Mouse (Mus musculus): ENCODE measurements around the gene Tcap. TPM values are rescaled to one million over a fixed set of nuclear protein-coding genes. Genes with fewer than 3 reads are reported as not detected.
A peak's percentile ranks its signal among the peaks of the same experiment; 100 is the strongest.

The Tcap gene
- total and polyA plus RNA-seq, 2 experiments = 0.10 to 3.5 TPM

DNA sequence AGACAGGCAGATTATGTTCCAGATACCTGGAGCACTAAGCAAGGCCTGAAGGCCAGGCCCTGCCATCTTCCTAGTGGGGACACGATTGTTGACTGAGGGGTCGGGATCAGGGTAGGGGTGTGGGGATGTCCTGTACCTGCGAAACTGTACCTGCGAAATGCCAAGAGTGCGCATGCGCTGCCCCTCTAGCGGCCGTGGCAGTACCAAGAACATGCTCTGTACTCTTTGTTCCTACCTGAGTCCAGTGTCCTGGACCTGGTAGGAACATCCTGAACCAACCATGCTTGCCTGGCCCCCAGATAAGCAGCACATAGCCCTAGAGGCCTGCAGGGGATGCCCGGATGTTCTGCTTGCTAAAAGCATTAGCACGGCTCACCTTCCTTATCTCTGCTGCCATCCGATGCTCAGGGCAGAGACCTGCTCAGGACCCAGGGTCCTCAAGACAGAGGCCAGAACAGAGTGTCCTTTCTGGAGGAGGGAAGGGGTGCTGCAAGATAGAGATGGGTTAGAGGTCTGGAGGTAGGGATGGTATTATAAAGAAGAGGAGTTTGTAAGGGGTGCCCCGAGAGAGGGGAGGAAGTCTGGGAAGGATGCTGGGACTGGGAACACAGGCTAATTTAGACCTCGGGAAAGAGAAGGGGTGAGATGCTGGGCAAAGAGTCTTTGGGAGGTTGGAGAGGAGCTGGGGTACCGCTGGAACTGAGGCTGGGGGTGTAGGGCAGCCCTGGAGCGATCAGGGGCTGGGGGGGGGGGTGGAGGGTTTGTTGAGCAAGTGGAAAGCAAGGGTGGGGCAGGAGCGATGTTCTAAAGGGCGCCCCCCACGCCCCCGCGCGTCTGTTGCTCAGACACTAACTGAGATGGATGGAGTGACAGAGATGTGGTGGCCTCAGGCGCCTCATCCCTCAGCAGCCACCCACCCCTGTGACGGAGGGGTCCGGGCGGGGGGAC, 2.3 kb downstream of the Tcap start, which contains the start of gene Pnmt:
Pnmt (plus strand) TSS at position 813 of the 948 bp plus-strand sequence.
- no peaks in the 10 kb centered on the region for H3K36me3 ChIP-seq (ENCODE audit: control insufficient read depth, insufficient read depth, low read length)
- TF ChIP-seq POLR2A (IDR thresholded peaks at IDR 0.05; ENCODE audit: extremely low read depth, insufficient read depth, low read length) = no peak
- TF ChIP-seq CTCF (IDR thresholded peaks at IDR 0.05; ENCODE audit: low read depth, low read length) = no peak
- no peak within 1 kb of the TSS for H3K4me3 ChIP-seq (ENCODE audit: insufficient read depth, low read depth, low read length)
- no peak for DNase-seq (ENCODE audit: extremely low read depth, low read depth, low spot score)
- 57% methylated on average over 25 of the region's 25 CpGs for WGBS
- no peak within 1 kb of the TSS for H3K27ac ChIP-seq (replicated peaks; ENCODE audit: insufficient read depth, low read depth, low read length)
- H3K9ac ChIP-seq (ENCODE audit: low read depth, low read length) = no peak within 1 kb of the TSS
- no peaks in the 10 kb centered on the region; the same call in 1 of the 2 replicates for H3K4me1 ChIP-seq (ENCODE audit: control insufficient read depth, insufficient read depth, low read length)
- H3K79me2 ChIP-seq (ENCODE audit: control insufficient read depth, insufficient read depth, low read length) = no peaks in the 10 kb centered on the region
- H3K27me3 ChIP-seq (ENCODE audit: control insufficient read depth, insufficient read depth, low read length) = 0 out of 2 replicates have a peak, but pooled peaks cover 4% of the 10 kb centered on the region

DNA sequence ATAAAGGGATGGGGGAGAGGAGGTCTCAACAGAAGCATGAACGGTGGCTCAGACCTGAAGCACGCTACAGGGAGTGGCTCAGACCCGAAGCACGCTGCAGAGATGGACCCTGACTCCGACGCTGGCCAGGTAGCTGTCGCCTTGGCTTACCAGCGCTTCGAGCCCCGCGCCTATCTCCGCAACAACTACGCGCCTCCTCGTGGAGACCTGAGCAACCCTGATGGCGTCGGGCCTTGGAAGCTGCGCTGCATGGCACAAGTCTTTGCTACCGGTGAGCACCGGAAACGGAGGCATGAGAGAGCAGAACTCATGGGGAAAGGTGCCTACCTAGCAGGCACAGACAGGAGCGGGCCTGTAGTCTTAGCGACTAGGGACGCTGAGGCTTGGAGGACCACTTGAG, 3.0 kb downstream of the Tcap start:
- TF ChIP-seq CTCF (IDR thresholded peaks at IDR 0.05; ENCODE audit: low read depth, low read length) = no peak
- no peak for TF ChIP-seq POLR2A (IDR thresholded peaks at IDR 0.05; ENCODE audit: extremely low read depth, insufficient read depth, low read length)
- no peak for DNase-seq (ENCODE audit: extremely low read depth, low read depth, low spot score)
- Histone ChIP-seq H3K79me2 (ENCODE audit: control insufficient read depth, insufficient read depth, low read length) (no peaks in the 10 kb centered on the region), H3K27ac (replicated peaks; ENCODE audit: insufficient read depth, low read depth, low read length) (no peak overlapping the region), H3K27me3 (ENCODE audit: control insufficient read depth, insufficient read depth, low read length) (0 out of 2 replicates have a peak, but pooled peaks cover 4% of the 10 kb centered on the region), H3K9ac (ENCODE audit: low read depth, low read length) (no peak overlapping the region), H3K4me3 (ENCODE audit: insufficient read depth, low read depth, low read length) (no peak overlapping the region), H3K4me1 (ENCODE audit: control insufficient read depth, insufficient read depth, low read length) (no peaks in the 10 kb centered on the region; the same call in 1 of the 2 replicates), H3K36me3 (ENCODE audit: control insufficient read depth, insufficient read depth, low read length) (no peaks in the 10 kb centered on the region)
- 20% methylated on average over 24 of the region's 24 CpGs for WGBS

DNA sequence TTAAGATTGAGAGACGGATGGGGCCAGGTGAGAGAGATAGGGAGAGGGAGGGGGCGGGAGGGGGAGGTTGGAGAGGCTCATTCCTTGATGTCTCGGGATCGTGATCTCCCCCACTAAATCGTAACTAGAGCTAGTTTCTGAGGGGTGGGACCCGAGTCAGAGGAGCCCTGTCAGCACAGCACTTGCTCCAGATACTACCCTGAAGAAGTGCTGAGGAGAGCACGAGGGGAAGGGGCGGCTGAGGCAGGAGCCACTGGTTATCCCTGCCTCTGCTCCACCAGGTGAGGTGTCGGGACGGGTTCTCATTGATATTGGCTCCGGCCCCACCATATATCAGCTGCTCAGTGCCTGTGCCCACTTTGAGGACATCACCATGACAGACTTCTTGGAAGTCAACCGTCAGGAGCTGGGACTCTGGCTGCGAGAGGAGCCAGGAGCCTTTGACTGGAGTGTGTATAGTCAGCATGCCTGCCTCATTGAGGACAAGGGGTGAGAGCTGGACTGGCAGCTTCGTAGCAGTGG, 3.5 kb downstream of the Tcap start:
- TF ChIP-seq CTCF (IDR thresholded peaks at IDR 0.05; ENCODE audit: low read depth, low read length) = no peak
- TF ChIP-seq POLR2A (IDR thresholded peaks at IDR 0.05; ENCODE audit: extremely low read depth, insufficient read depth, low read length) = no peak
- H3K9ac ChIP-seq (ENCODE audit: low read depth, low read length) = no peak overlapping the region
- H3K4me3 ChIP-seq (ENCODE audit: insufficient read depth, low read depth, low read length) = no peak overlapping the region
- H3K4me1 ChIP-seq (ENCODE audit: control insufficient read depth, insufficient read depth, low read length) = no peaks in the 10 kb centered on the region; the same call in 1 of the 2 replicates
- no peak for DNase-seq (ENCODE audit: extremely low read depth, low read depth, low spot score)
- 0 out of 2 replicates have a peak, but pooled peaks cover 4% of the 10 kb centered on the region for H3K27me3 ChIP-seq (ENCODE audit: control insufficient read depth, insufficient read depth, low read length)
- no peak overlapping the region for H3K27ac ChIP-seq (replicated peaks; ENCODE audit: insufficient read depth, low read depth, low read length)
- 58% methylated on average over 14 of the region's 14 CpGs for WGBS
- no peaks in the 10 kb centered on the region for H3K36me3 ChIP-seq (ENCODE audit: control insufficient read depth, insufficient read depth, low read length)
- no peaks in the 10 kb centered on the region for H3K79me2 ChIP-seq (ENCODE audit: control insufficient read depth, insufficient read depth, low read length)

DNA sequence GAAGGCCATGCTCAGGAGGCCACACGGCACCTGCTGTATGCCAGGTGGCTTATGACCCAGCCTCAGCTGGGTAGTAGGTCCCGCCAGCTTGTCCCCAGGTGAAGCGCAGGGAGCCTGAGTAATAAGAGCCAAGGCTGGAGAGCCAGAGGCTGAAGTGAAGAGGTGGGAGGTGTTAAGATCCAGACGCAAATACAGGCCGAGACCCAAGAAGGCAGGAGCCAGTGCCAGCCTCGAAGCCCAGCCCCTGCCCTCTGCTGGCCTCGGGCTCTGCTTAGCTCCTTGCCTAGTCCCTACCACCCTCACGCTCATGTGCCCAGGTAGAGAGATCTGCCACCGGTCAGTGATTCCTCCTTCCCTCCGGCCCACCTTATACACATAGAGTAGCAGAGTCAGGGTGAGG, 4.7 kb downstream of the Tcap start:
- no peak overlapping the region for H3K4me3 ChIP-seq (ENCODE audit: insufficient read depth, low read depth, low read length)
- H3K27me3 ChIP-seq (ENCODE audit: control insufficient read depth, insufficient read depth, low read length) = 0 out of 2 replicates have a peak, but pooled peaks cover 4% of the 10 kb centered on the region
- no peak overlapping the region for H3K9ac ChIP-seq (ENCODE audit: low read depth, low read length)
- H3K79me2 ChIP-seq (ENCODE audit: control insufficient read depth, insufficient read depth, low read length) = no peaks in the 10 kb centered on the region
- no peak for DNase-seq (ENCODE audit: extremely low read depth, low read depth, low spot score)
- no peaks in the 10 kb centered on the region for H3K36me3 ChIP-seq (ENCODE audit: control insufficient read depth, insufficient read depth, low read length)
- WGBS = 81% methylated on average over 10 of the region's 10 CpGs
- no peak for TF ChIP-seq CTCF (IDR thresholded peaks at IDR 0.05; ENCODE audit: low read depth, low read length)
- no peak for TF ChIP-seq POLR2A (IDR thresholded peaks at IDR 0.05; ENCODE audit: extremely low read depth, insufficient read depth, low read length)
- no peaks in the 10 kb centered on the region; the same call in 1 of the 2 replicates for H3K4me1 ChIP-seq (ENCODE audit: control insufficient read depth, insufficient read depth, low read length)
- H3K27ac ChIP-seq (replicated peaks; ENCODE audit: insufficient read depth, low read depth, low read length) = no peak overlapping the region

DNA sequence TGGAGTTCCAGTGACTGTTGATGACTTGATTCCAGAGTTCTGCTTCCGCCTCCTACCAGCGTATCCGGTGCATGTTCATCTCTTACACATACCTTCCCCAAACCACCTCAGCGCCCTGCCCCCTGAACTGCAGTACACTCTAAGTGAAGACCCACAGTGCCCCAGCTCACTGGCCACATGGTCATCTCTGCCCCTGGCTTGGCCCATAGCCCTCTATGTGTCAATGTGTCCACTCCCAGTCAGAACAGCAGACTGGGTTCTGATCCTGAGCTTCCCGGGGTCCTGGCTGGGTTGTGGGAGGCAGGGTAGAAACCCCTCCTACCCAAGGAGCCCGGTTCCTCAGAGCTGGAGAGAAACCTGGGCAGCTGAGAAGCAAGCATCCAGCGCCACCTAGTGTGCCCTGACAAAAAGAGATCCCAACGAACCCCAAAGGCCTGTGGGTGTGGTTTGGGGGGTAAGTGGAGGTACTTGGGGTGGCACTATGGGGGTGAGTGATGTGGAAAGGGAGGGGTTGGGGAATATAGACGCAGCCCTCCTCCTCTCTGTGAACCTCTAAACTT, 5.7 kb downstream of the Tcap start:
- Histone ChIP-seq H3K79me2 (ENCODE audit: control insufficient read depth, insufficient read depth, low read length) (no peaks in the 10 kb centered on the region), H3K36me3 (ENCODE audit: control insufficient read depth, insufficient read depth, low read length) (no peaks in the 10 kb centered on the region), H3K27ac (replicated peaks; ENCODE audit: insufficient read depth, low read depth, low read length) (no peak overlapping the region), H3K4me3 (ENCODE audit: insufficient read depth, low read depth, low read length) (no peak overlapping the region), H3K27me3 (ENCODE audit: control insufficient read depth, insufficient read depth, low read length) (0 out of 2 replicates have a peak, but pooled peaks cover 4% of the 10 kb centered on the region), H3K4me1 (ENCODE audit: control insufficient read depth, insufficient read depth, low read length) (no peaks in the 10 kb centered on the region; the same call in 1 of the 2 replicates), H3K9ac (ENCODE audit: low read depth, low read length) (no peak overlapping the region)
- WGBS = 41% methylated on average over 9 of the region's 9 CpGs
- TF ChIP-seq CTCF (IDR thresholded peaks at IDR 0.05; ENCODE audit: low read depth, low read length) (peak; percentile 55), POLR2A (IDR thresholded peaks at IDR 0.05; ENCODE audit: extremely low read depth, insufficient read depth, low read length) (no peak)
- no peak for DNase-seq (ENCODE audit: extremely low read depth, low read depth, low spot score)
